Mouse (Mus musculus): ENCODE data around the gene Plk3. TPM values are rescaled to one million over a fixed set of nuclear protein-coding genes. Genes with fewer than 3 reads are reported as not detected.

Plk3 gene
- polyA plus RNA-seq, 1 experiment from 2014 or later: 2.5 TPM

GRCm38 (mm10) chr4:117131890-117132793 is 1.6 kb downstream of the Plk3 start:
- Histone ChIP-seq H3K9me3 (ENCODE audit: control insufficient read depth, low read length) (no peaks in the 10 kb centered on the region), H3K36me3 (ENCODE audit: control insufficient read depth, insufficient read depth, low read length) (peaks cover 11% of the 10 kb centered on the region), H3K4me2 (ENCODE audit: low read depth, low read length) (no peak overlapping the region), H3K4me3 (ENCODE audit: low read length) (peak overlapping the region; percentile 91), H3K27ac (ENCODE audit: low read length) (no peak overlapping the region), H3K4me1 (ENCODE audit: control insufficient read depth, insufficient read depth, low read length) (peaks cover 20% of the 10 kb centered on the region), H3K27me3 (replicated peaks; ENCODE audit: control insufficient read depth, insufficient read depth, low read length) (peaks cover 3% of the 10 kb centered on the region; the same call in 1 of the 2 replicates), H3K9ac (ENCODE audit: low read depth, low read length) (peak overlapping the region; percentile 95; the same call in 1 of the 2 replicates)
- WGBS: 49% methylated on average over 7 of the region's 7 CpGs
- ATAC-seq: no peak

- peaks cover 25% of the 10 kb centered on the region for H3K4me1 ChIP-seq (ENCODE audit: control insufficient read depth, insufficient read depth, low read length)
- ATAC-seq: no peak
- H3K9me3 ChIP-seq (ENCODE audit: control insufficient read depth, low read length): no peaks in the 10 kb centered on the region
- whole genome bisulfite sequencing: 78% methylated on average over 6 of the region's 6 CpGs
- no peak overlapping the region for H3K27ac ChIP-seq (ENCODE audit: low read length)
- no peak overlapping the region for H3K4me2 ChIP-seq (ENCODE audit: low read depth, low read length)
- H3K36me3 ChIP-seq (ENCODE audit: control insufficient read depth, insufficient read depth, low read length): peaks cover 11% of the 10 kb centered on the region
- no peak overlapping the region for H3K9ac ChIP-seq (ENCODE audit: low read depth, low read length)
- peaks cover 3% of the 10 kb centered on the region; the same call in 1 of the 2 replicates for H3K27me3 ChIP-seq (replicated peaks; ENCODE audit: control insufficient read depth, insufficient read depth, low read length)
- no peak overlapping the region for H3K4me3 ChIP-seq (ENCODE audit: low read length)
Observed at GRCm38 (mm10) chr4:117131198-117131597, 2.6 kb downstream of the Plk3 start.

GRCm38 (mm10) chr4:117130790-117131189 is 3.0 kb downstream of the Plk3 start:
- Histone ChIP-seq H3K4me2 (ENCODE audit: low read depth, low read length) (no peak overlapping the region), H3K9ac (ENCODE audit: low read depth, low read length) (no peak overlapping the region), H3K9me3 (ENCODE audit: control insufficient read depth, low read length) (no peaks in the 10 kb centered on the region), H3K27me3 (replicated peaks; ENCODE audit: control insufficient read depth, insufficient read depth, low read length) (peaks cover 3% of the 10 kb centered on the region; the same call in 1 of the 2 replicates), H3K4me3 (ENCODE audit: low read length) (no peak overlapping the region), H3K4me1 (ENCODE audit: control insufficient read depth, insufficient read depth, low read length) (peaks cover 29% of the 10 kb centered on the region), H3K36me3 (ENCODE audit: control insufficient read depth, insufficient read depth, low read length) (peaks cover 11% of the 10 kb centered on the region), H3K27ac (ENCODE audit: low read length) (no peak overlapping the region)
- 82% methylated on average over 6 of the region's 6 CpGs for WGBS
- no peak for ATAC-seq

GRCm38 (mm10) chr4:117127991-117128686 is 5.6 kb downstream of the Plk3 start:
- peaks cover 11% of the 10 kb centered on the region for H3K36me3 ChIP-seq (ENCODE audit: control insufficient read depth, insufficient read depth, low read length)
- no peak overlapping the region for H3K4me2 ChIP-seq (ENCODE audit: low read depth, low read length)
- peaks cover 3% of the 10 kb centered on the region; the same call in 1 of the 2 replicates for H3K27me3 ChIP-seq (replicated peaks; ENCODE audit: control insufficient read depth, insufficient read depth, low read length)
- no peaks in the 10 kb centered on the region for H3K9me3 ChIP-seq (ENCODE audit: control insufficient read depth, low read length)
- H3K4me3 ChIP-seq (ENCODE audit: low read length): no peak overlapping the region
- peaks cover 32% of the 10 kb centered on the region for H3K4me1 ChIP-seq (ENCODE audit: control insufficient read depth, insufficient read depth, low read length)
- WGBS: 88% methylated on average over 33 of the region's 33 CpGs
- ATAC-seq: no peak
- H3K9ac ChIP-seq (ENCODE audit: low read depth, low read length): no peak overlapping the region
- H3K27ac ChIP-seq (ENCODE audit: low read length): no peak overlapping the region

- Histone ChIP-seq H3K4me1 (ENCODE audit: control insufficient read depth, insufficient read depth, low read length) (peaks cover 25% of the 10 kb centered on the region), H3K27me3 (replicated peaks; ENCODE audit: control insufficient read depth, insufficient read depth, low read length) (no peaks in the 10 kb centered on the region), H3K36me3 (ENCODE audit: control insufficient read depth, insufficient read depth, low read length) (peaks cover 11% of the 10 kb centered on the region), H3K9ac (ENCODE audit: low read depth, low read length) (peak within 1 kb of the TSS; percentile 12), H3K9me3 (ENCODE audit: control insufficient read depth, low read length) (no peaks in the 10 kb centered on the region), H3K4me3 (ENCODE audit: low read length) (no peak within 1 kb of the TSS), H3K4me2 (ENCODE audit: low read depth, low read length) (peak within 1 kb of the TSS; percentile 32; the same call in 1 of the 2 replicates), H3K27ac (ENCODE audit: low read length) (peak within 1 kb of the TSS; percentile 91)
- 72% methylated on average over 9 of the region's 9 CpGs for WGBS
- peak; percentile 24; the same call in 1 of the 2 replicates for ATAC-seq
Observed at GRCm38 (mm10) chr4:117126675-117127290, 7.0 kb downstream of the Plk3 start, which contains the start of gene Tctex1d4. Tctex1d4 (plus strand) TSS chr4:117126794.

GRCm38 (mm10) chr4:117125910-117126674 is 7.7 kb downstream of the Plk3 start:
- peak overlapping the region; percentile 91 for H3K27ac ChIP-seq (ENCODE audit: low read length)
- H3K9me3 ChIP-seq (ENCODE audit: control insufficient read depth, low read length): no peaks in the 10 kb centered on the region
- peak overlapping the region; percentile 32; the same call in 1 of the 2 replicates for H3K4me2 ChIP-seq (ENCODE audit: low read depth, low read length)
- H3K4me1 ChIP-seq (ENCODE audit: control insufficient read depth, insufficient read depth, low read length): peaks cover 27% of the 10 kb centered on the region
- no peaks in the 10 kb centered on the region for H3K27me3 ChIP-seq (replicated peaks; ENCODE audit: control insufficient read depth, insufficient read depth, low read length)
- H3K36me3 ChIP-seq (ENCODE audit: control insufficient read depth, insufficient read depth, low read length): peaks cover 5% of the 10 kb centered on the region
- 47% methylated on average over 15 of the region's 15 CpGs for WGBS
- peak overlapping the region; percentile 12 for H3K9ac ChIP-seq (ENCODE audit: low read depth, low read length)
- H3K4me3 ChIP-seq (ENCODE audit: low read length): no peak overlapping the region
- peak; percentile 80 for ATAC-seq

GRCm38 (mm10) chr4:117125348-117125909 is 8.3 kb downstream of the Plk3 start, which contains the start of gene Btbd19:
Btbd19 (minus strand) TSS chr4:117125725.
- H3K36me3 ChIP-seq (ENCODE audit: control insufficient read depth, insufficient read depth, low read length): peaks cover 5% of the 10 kb centered on the region
- H3K4me1 ChIP-seq (ENCODE audit: control insufficient read depth, insufficient read depth, low read length): peaks cover 27% of the 10 kb centered on the region
- H3K27me3 ChIP-seq (replicated peaks; ENCODE audit: control insufficient read depth, insufficient read depth, low read length): no peaks in the 10 kb centered on the region
- H3K4me2 ChIP-seq (ENCODE audit: low read depth, low read length): peak within 1 kb of the TSS; percentile 32; the same call in 1 of the 2 replicates
- 0 out of 2 replicates have a peak within 1 kb of the TSS, but pooled peaks have one; percentile 0 for H3K4me3 ChIP-seq (ENCODE audit: low read length)
- 35% methylated on average over 8 of the region's 8 CpGs for WGBS
- peak within 1 kb of the TSS; percentile 91 for H3K27ac ChIP-seq (ENCODE audit: low read length)
- ATAC-seq: peak; percentile 57
- H3K9ac ChIP-seq (ENCODE audit: low read depth, low read length): peak within 1 kb of the TSS; percentile 12
- no peaks in the 10 kb centered on the region for H3K9me3 ChIP-seq (ENCODE audit: control insufficient read depth, low read length)
